Mouse (Mus musculus) thymus, adult 2 months (tissue): ENCODE data around the gene Farp1.

ENCODE experiments used
- CTCF ChIP-seq: fragments of 200-500 bp; IDR thresholded peaks from 2 replicates; pipeline ENCODE4 v1.5.1; 2012; ENCODE audit warnings: mild to moderate bottlenecking, control low read depth, low read length, moderate library complexity, borderline replicate concordance; ENCODE audit not compliant: control insufficient read depth, poor library complexity, insufficient read depth; ENCODE audit errors: extremely low read depth
- POLR2A ChIP-seq: fragments of 200-500 bp; IDR thresholded peaks from 2 replicates; pipeline ENCODE4 v1.6.1; 2012; ENCODE audit warnings: mild to moderate bottlenecking, low read length, control low read depth, moderate library complexity; ENCODE audit not compliant: control insufficient read depth, poor library complexity, insufficient read depth; ENCODE audit errors: extremely low read depth

DNA sequence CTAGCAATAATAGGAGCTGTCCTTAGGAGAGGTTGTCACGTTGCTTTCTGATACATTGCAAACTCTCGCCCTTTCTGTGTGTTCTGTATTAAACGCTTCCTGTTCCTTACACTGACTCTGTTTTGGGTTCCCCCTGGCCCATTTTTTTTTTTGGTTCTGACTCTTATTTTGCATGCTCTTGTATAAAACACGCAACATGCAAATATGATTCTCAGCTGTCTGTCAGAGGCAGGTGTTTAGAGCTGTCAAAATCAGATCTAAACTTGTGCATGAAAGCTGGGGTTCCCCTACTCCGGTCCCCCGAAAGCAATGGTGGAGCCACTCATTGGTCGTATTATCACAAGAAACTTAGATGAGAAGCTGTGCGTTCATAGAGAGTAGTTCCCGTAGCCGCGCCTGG is 25.5 kb downstream of the Farp1 start:
- TF ChIP-seq POLR2A (no peak), CTCF (no peak)
